Mouse (Mus musculus) thymus, postnatal 0 days (tissue): Measurements from ENCODE around the gene Skor1. TPM values are rescaled to one million over a fixed set of nuclear protein-coding genes. Genes with fewer than 3 reads are reported as not detected.

Source experiments
- DNase-seq: peaks from one replicate; pipeline ENCODE4 v3.0.0-alpha.2; 2015; ENCODE audit warnings: low spot score
- polyA plus RNA-seq: library from polyadenylated mRNA; unstranded; fragments of >200 nt; fragmentation: Nextera tagmentation; extraction: Ambion mirVana; gene quantifications from 2 replicates; pipeline ENCODE4 v1.2.1, GENCODE M21; 2015

The Skor1 gene
- polyA plus RNA-seq, 1 experiment from 2014 or later = 0.10 TPM

DNA sequence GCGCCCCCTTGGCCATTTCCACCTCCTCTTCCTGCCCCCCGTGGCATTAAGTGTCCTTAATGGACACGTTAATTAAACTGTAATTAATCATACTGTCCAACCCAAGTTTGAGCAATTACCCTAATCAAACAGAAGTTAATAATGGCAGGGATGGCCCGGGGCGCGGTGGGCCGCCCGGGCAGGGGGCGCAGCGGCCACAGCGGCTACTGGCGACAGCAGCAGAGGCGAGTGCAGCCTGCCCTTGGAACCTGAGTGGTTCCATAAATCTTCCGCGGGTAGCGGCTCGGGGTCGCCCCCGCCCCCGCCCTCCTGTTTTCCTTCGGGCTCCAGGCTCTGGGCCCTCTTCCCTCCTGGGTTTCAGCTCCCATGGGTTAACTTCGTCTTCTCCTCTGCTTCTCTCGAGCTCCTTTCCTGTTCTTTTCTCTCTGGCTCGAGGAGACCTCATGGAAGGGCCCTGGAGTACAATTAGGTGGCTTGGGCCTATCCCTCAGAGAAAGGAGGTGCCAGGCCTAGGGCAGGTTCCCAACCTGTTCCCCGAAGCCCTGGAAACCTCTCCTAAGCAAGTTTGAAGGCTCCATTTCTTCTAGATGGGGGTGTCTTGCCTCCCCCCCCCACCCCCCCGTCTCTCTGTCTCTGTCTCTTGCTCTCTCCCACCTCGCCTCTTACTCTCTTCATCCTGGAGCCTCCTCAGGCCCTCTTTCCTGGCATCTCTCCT, 1.5 kb upstream of the Skor1 start:
- no peak for DNase-seq

GRCm38 (mm10) chr9:63149372-63149766, 608 bp upstream of the Skor1 start:
- no peak for DNase-seq

GRCm38 (mm10) chr9:63147786-63148409, 863 bp downstream of the Skor1 start:
- no peak for DNase-seq

DNA sequence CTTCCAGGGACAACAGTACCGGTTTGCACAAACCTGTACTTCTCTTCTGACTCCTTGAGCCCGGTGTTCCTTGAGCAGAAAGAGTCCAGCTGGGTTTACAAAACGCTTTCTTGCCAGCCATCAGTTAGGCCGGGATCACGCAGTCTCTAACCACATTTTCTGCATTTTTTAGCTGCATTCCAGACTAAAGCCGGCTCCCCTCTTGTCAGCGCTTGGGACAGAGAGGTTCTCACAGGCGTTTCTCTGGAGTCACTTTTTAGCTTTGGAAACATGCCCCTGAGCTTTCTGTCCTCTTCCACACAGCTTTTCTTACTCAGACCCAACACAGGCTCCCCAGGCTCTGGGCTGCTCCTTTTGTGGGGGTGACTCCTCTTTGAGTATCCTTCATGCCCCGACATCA, 1.5 kb downstream of the Skor1 start:
- DNase-seq = no peak

DNA sequence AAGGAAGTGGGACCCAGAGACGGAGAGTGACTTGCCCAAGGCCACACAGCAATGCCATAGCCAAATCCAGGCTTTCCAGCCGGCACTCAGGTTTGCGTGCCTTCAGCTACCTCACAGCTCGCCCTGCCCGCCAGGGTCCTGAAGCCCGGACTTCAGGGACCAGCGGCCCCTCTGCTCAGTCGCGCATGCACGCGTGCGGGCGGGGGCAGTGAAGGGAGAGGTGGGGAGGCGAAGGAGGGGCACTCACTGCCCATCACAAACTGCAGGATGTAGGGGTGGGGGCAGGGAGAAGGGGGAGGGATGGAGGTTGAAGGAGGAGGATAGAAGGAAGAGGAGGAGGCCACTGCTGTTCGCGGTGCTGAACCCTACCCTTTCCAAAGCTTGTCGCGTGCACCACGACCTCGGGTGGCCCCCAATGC, 1.9 kb downstream of the Skor1 start:
- DNase-seq = no peak

GRCm38 (mm10) chr9:63146126-63146855, 2.5 kb downstream of the Skor1 start:
- DNase-seq = no peak

DNA sequence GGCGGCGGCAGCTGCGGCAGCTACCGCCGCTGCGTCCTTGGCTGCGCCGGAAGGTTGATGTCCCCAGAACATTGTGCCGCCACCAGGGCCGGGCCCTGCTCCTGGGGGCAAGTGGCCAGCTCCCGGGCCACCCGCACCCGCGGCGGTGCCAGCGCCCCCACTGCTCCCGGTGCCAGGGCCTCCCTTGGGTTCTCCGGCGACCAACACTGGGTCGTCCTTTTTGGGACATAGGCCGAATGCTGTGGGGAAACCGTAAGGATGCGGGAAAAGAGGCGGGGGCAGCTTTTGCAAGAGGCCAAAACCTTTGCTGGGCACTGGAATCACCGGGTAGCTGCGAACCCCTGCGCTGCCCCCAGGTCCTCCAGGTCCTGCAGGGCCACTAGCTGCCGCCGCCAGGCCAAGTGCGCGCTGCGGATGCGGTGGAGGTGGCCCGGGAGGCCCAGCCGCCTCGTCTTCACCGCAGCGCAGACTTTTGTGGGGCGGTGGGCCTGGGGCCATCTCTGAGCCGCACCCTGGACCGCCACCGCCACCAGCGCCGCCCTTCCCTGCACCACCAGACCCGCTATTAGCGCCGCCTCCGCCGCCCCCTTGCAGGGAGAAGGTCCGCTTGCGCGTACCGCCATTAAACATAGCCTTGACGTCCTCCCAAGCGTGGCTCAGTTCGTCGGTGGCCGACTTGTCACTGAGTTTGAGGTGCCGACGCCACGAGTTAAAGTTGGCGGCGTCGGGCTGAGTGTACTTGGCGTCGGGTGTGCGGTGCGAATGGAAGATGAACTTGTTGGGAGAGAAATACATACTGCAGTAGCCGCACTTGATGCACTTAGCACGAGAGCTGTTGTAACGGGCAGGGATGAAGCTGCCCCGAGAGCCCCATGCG, 3.3 kb downstream of the Skor1 start:
- DNase-seq = peak; percentile 5

DNA sequence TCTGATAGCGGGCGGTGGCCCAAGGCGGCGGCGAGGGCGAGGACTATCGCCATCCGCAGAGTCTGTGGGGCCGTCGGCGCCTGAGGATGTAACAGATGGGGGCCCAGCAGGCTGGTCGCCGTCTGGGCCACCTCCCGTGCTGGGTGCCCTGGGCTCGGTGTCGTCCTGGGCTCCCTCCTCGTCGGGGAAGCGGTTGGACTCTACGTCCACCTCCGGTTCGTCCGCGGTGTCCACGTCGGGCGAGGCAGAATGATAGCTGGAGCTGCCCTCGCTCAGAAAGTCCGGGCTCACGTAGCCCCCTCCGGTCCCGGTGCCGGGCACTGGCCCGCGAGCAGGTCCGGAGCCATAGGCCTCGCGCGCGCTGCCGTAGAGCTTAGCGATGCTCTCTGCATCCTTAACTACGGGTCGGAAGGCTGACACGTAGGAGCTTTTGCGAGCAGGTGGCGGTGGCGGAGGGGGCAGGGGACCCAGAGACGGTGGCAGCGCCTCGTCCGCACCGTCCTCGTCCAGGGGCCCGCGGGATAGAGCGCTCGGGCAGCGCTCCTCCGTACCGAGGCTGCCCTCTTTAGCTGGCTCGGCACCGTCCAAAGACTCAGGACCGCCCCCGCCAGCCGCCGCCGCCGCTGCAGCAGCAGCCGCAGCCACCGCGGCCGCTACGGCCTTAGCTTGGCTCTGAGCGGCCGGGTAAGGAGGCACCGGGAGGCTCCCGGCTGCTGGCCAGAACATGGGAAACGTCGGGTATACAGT, 4.1 kb downstream of the Skor1 start:
- DNase-seq = peak; percentile 6

GRCm38 (mm10) chr9:63143641-63144501, 4.9 kb downstream of the Skor1 start:
- peak; percentile 5 for DNase-seq

DNA sequence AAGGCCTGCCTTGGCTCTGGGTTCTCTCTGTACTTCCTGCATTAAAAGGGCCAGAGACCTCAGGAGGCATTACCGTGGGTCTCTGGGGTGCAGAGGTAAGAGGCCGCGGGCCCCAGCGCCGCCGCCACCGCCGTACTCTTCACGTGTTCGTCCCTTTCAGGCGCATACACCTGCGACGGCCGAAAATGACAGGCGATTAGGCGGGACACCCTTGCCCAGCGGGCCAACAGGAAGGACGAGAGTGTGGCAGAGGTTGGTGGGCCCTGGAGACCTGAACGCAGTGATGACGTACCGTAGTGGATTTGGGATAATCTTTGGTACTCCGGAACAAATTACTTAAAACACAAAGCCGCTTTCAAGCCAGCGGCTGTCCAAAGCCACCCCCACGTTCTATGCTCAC, 5.5 kb downstream of the Skor1 start:
- DNase-seq = no peak

DNA sequence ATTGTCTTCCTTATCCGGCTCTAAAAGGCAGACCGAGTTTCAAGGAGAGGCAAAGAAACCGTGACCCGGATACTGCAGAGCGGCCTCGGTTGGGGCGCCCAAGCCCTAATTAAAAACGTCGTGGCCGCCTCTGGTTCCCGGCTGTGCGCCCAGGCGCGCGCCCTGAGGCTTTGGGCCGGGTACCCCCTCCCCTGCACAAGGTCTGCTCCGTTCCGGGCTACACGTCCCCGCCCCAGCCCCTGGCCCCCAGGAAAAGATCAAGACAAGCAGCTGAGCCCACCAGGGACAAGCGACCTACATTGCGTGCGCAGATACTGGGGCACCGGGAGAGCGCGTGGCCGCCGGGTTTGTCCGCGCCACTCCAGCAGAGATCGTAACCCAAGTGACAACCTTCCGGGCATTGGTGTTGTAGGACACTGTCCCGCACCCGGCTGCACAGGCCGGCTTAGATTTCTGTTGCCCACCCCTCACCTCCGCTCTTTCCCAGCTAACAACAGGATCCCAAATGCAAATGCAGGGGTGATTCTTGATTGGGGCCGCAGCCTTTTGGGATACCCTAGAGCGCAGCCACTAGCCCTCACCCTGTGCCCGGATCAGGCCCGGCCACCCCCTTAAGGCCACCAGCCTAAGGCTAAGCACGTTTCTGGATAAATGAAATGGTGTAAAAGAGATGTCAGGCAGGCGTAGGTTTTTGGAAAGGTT, 6.3 kb downstream of the Skor1 start:
- DNase-seq = peak; percentile 7

DNA sequence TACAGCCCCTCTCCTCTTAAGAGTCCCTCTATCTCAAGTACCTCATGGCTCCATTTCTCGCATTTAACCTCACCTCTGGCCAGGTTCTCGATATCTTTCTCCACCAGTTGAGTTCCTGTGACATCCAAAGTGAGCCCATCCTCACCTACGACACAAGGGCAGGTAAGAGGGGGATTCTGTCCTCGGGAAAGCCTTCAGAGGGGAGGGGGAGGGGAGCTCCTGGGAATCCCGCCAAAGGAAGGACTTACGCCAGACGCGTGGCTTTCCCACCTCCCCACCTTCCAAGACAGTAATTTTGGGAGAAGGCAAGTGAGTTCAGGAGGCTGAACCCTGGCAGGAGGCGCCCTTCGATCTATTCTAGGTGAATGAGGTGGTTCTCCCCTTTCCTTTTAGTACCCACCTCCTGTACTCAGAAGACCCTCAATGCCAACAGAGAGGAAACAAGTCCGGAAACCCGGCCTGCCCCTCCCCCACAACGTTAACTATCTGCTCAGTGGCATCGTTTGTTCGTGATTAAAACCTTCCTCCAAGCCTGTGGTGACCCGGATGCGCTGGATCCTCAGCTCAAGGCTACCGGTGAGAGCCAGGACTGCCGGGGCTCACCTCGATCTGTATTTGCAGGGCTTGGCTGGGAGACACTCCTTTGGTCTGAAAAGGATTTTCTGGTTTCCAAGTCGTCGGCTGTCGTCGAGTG, 7.0 kb downstream of the Skor1 start:
- peak; percentile 39 for DNase-seq

GRCm38 (mm10) chr9:63140211-63140610, 8.6 kb downstream of the Skor1 start:
- no peak for DNase-seq

GRCm38 (mm10) chr9:63139661-63140060, 9.1 kb downstream of the Skor1 start:
- DNase-seq = no peak

DNA sequence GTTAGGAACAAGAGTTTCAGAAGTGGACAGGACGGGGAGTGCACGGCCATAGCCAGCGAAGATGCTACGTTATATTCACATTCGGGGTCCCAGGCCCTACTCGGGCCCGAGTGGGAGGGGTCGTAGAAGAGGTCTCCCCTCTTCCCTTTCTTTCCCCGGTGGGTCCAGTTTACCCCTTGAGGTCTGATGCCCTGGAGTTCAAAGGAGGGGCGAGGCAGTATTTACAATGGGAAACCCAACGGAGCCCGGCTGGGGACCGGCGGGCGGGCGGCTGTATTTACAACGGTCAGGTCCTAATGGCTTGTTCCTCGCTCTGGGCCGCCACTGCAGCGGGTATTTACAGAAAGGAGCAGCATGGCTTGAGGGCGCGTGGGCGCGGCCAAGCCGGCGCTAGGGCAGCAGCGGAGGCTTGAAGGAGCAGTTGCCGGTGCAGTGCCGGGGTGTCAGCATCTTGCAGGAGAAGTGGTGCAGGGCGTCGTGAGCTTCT, 10.2 kb downstream of the Skor1 start:
- peak; percentile 12 for DNase-seq

- DNase-seq = no peak
Observed at GRCm38 (mm10) chr9:63137615-63137915, 11.2 kb downstream of the Skor1 start.

DNA sequence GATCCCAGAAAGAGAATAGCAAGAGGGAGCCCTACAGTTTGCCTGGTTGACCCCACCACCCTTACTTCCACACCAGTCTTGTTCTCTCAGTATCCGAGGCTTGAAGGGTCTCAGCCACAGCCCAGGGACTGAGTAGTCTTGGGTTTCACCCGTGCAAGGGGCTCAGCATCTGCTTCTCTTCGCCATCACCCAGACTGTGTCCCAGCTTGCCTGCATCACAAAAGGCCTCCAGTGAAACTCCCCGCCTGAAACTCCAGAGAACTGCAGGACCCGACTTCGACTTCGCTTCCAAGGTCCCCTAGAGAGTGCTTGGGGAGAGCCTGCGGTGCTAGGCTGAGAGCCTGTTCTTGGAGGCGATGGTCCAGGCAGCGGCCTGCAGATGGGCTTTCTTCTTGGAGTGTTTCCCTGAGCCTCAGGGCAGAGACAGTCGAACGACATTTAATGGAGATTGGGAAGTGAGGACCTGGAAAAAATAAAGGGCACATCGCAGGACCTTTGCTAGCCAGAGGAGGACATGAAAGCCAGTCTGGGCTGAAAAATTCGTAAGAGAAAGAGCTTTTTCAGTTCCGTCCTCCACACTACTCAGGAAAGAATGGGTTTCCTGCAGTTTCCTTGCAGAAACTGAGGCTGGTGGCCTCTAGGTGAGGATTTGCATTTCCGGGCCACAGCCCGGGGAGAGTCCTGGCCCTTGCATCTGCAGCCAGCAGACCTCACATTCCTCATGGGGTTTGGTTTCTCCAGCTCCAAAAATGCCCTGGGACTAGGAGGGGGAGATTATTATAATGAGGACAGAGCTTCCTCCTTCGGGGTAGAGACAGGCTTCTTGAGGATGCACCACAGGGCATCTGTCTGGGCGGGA, 11.8 kb downstream of the Skor1 start:
- DNase-seq = peak; percentile 4

- DNase-seq = no peak
Observed at GRCm38 (mm10) chr9:63136241-63136640, 12.5 kb downstream of the Skor1 start.
